Mouse (Mus musculus): ENCODE measurements around the gene Scoc.

DNA sequence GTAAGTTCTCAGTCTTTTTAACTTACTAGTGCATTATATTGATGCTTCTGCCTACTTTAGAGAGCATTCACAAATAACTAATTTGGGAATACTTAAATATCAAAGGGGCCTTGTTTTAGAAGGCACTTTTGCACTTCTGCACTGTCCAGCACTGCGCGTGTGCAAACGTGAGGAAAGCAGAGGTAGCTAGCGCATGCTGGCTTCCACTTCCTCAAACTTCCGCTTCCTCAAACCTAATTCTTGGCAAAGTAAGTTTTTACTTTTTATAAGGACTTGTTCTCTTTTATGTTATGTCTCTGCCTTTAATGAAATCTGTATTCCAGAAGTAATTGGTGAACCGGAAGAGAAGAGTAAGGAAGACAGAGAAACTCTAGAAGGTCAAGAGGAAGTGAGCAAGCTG lies 33.0 kb downstream of the Scoc start:
- no peak for TF ChIP-seq CTCF (IDR thresholded peaks at IDR 0.05; ENCODE audit: low read depth)
- no peak for TF ChIP-seq EP300 (IDR thresholded peaks at IDR 0.05; ENCODE audit: low read depth)
